Comparison of ENCODE assay signal across 32 mouse cellular contexts in the genomic region with DNA sequence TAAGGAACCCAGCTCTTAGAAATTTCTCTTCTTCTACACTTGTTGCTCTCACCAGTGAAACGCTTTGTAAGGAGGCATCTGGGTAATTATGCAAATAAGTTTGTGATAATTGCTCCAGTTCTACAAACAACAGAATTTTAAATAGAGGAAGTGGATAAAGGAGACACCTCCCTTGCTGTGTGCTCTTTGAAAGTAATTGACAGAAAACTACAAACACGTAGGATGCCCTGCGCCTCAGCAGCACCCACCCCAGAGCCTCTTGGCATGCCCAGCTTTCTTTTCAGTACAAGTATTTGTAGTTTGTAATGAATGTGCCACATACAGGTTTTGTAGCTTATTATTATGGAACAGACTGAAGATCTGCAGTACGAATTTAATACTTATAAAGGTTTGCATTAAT. TPM values are rescaled to one million over a fixed set of nuclear protein-coding genes. Genes with fewer than 3 reads are reported as not detected.
DNase-seq lines count a peak whose midpoint lies in the region; ATAC-seq and TF ChIP-seq lines count a peak whose summit lies in the region.
"Had no signal": no experiment of that assay in that cellular context is flagged by ENCODE, and none has a peak within 500 bp of the region (broad histone marks: within the 10 kb centered on the region; RNA-seq: fewer than 3 reads in every experiment).

No protein-coding gene starts in this region.

- no peak overlapping the region for H3K4me3 ChIP-seq in layer of hippocampus, adult 2 months
- no peak overlapping the region for H3K4me3 ChIP-seq in forebrain, embryonic 13.5 days
- H3K4me3 ChIP-seq: gastrocnemius, adult 2 months; heart, adult 2 months; heart, embryonic 13.5 days; hindbrain, embryonic 15.5 days; liver, embryonic 12.5 days; midbrain, embryonic 15.5 days; myocyte; neural tube, embryonic 12.5 days; stomach, embryonic 15.5 days had no signal

- H3K27ac ChIP-seq in layer of hippocampus, adult 2 months = peak overlapping the region; percentile 49
- peak overlapping the region; percentile 72; the same call in 1 of the 2 replicates for H3K27ac ChIP-seq in forebrain, embryonic 13.5 days
- H3K27ac ChIP-seq: gastrocnemius, adult 2 months; heart, adult 2 months; hindbrain, embryonic 15.5 days; liver, embryonic 12.5 days; neural tube, embryonic 12.5 days; stomach, embryonic 15.5 days had no signal

- H3K9me3 ChIP-seq in forebrain, embryonic 13.5 days (replicated peaks) = no peaks in the 10 kb centered on the region
- H3K9me3 ChIP-seq: heart, embryonic 13.5 days; hindbrain, embryonic 15.5 days; midbrain, embryonic 15.5 days; neural tube, embryonic 12.5 days; stomach, embryonic 15.5 days had no signal

- peak; percentile 89 for ATAC-seq in forebrain, embryonic 13.5 days
- ATAC-seq: CD4-positive, CD25-positive, alpha-beta regulatory T cell, adult 4 months; inflammation-experienced regulatory T-cells, adult 6 months; liver, embryonic 12.5 days; liver, postnatal 0 days had no signal

- peaks cover 27% of the 10 kb centered on the region; the same call in 1 of the 2 replicates for H3K36me3 ChIP-seq in forebrain, embryonic 13.5 days (ENCODE audit: poor library complexity, severe bottlenecking)
- H3K36me3 ChIP-seq: midbrain, embryonic 15.5 days had no signal

- H3K4me2 ChIP-seq in forebrain, embryonic 13.5 days = no peak overlapping the region
- H3K4me2 ChIP-seq: heart, embryonic 13.5 days; hindbrain, embryonic 15.5 days; liver, embryonic 12.5 days; midbrain, embryonic 15.5 days; neural tube, embryonic 12.5 days; stomach, embryonic 15.5 days had no signal

- no peak for DNase-seq in layer of hippocampus, adult 2 months (ENCODE audit: low spot score in 2 of 2)
- no peak for DNase-seq in layer of hippocampus, postnatal 10 days (ENCODE audit: low spot score in 2 of 2)
- peak; percentile 11 for DNase-seq in testis, postnatal 10 days (ENCODE audit: low spot score)
- no peak for DNase-seq in testis, postnatal 14 days (ENCODE audit: low spot score)
- no peak for DNase-seq in kidney, postnatal 4 days
- DNase-seq in spleen, postnatal 36 days (ENCODE audit: low spot score in 2 of 2) = no peak
- DNase-seq: adrenal gland, postnatal 25 days; cerebellum, adult 2 months; cerebellum, postnatal 25 days; gastrocnemius, adult 2 months; gastrocnemius, postnatal 36 days; heart, adult 2 months; heart, postnatal 10 days; kidney, adult 11 months; kidney, postnatal 25 days; layer of hippocampus, postnatal 36 days; left cerebral cortex, postnatal 4 days; liver, postnatal 0 days; lung, postnatal 36 days; right cerebral cortex, postnatal 14 days; thymus, adult 2 months; thymus, postnatal 36 days had no signal

- peaks cover 47% of the 10 kb centered on the region for H3K4me1 ChIP-seq in forebrain, embryonic 13.5 days
- H3K4me1 ChIP-seq: hindbrain, embryonic 15.5 days; stomach, embryonic 15.5 days had no signal

- no peaks in the 10 kb centered on the region for H3K27me3 ChIP-seq in forebrain, embryonic 13.5 days
- H3K27me3 ChIP-seq: heart, embryonic 13.5 days; hindbrain, embryonic 15.5 days; liver, embryonic 12.5 days; midbrain, embryonic 15.5 days; neural tube, embryonic 12.5 days; stomach, embryonic 15.5 days had no signal

- no peak overlapping the region for H3K9ac ChIP-seq in forebrain, embryonic 13.5 days
- H3K9ac ChIP-seq: heart, embryonic 13.5 days; hindbrain, embryonic 15.5 days; liver, embryonic 12.5 days; liver, postnatal 0 days; midbrain, embryonic 15.5 days; neural tube, embryonic 12.5 days; stomach, embryonic 15.5 days had no signal

- no peak for TF ChIP-seq CTCF in layer of hippocampus, adult 2 months (conservative IDR thresholded peaks at IDR 0.05)

- WGBS in forebrain, embryonic 13.5 days = 9% methylated on average over 4 of the region's 4 CpGs

RNA-seq across cellular contexts. Expression of a gene that starts 27.0 kb away (rescaled TPM):
- 100 to 1,000 TPM; 228 to 231 TPM for total RNA-seq in layer of hippocampus, adult 2 months (2021)
- total RNA-seq in layer of hippocampus, postnatal 10 days (2021) = 100 to 1,000 TPM; 293 to 294 TPM
- 560 and 579 TPM in 2 replicates for polyA plus RNA-seq in forebrain, embryonic 13.5 days (2015; fragmentation: Nextera tagmentation; extraction: Ambion mirVana)

RNA-seq across cellular contexts. Expression of a gene that starts 27.1 kb away (rescaled TPM):
- total RNA-seq in layer of hippocampus, adult 2 months (2021) = 10 to 100 TPM; 38.4 to 40.5 TPM
- 10 to 100 TPM; 48.8 to 51.9 TPM for total RNA-seq in layer of hippocampus, postnatal 10 days (2021)
- polyA plus RNA-seq in forebrain, embryonic 13.5 days (2015; fragmentation: Nextera tagmentation; extraction: Ambion mirVana) = 23.3 and 26.2 TPM in 2 replicates
